Mouse (Mus musculus) G1E (cell line): ENCODE data around the gene Gkap1. TPM values are rescaled to one million over a fixed set of nuclear protein-coding genes. Genes with fewer than 3 reads are reported as not detected.
A peak's percentile ranks its signal among the peaks of the same experiment; 100 is the strongest.

ENCODE experiments used
- ATAC-seq: 2 replicates; pipeline ENCODE4 v1.8.0; 2016; ENCODE audit warnings: mild to moderate bottlenecking; ENCODE audit not compliant: insufficient number of reproducible peaks, poor library complexity, low FRiP score, severe bottlenecking; ENCODE audit errors: extremely low read depth
- DNase-seq: peaks from one replicate; pipeline ENCODE4 v3.0.0; 2012; ENCODE audit warnings: low spot score
- H3K27me3 ChIP-seq: 2 replicates; pipeline ENCODE4 v1.6.1; 2012; ENCODE audit warnings: mild to moderate bottlenecking, low read length, inconsistent platforms; ENCODE audit not compliant: insufficient read depth
- H3K36me3 ChIP-seq: replicated peaks from 2 replicates; pipeline ENCODE3; 2012; ENCODE audit warnings: mild to moderate bottlenecking, inconsistent platforms
- H3K4me1 ChIP-seq: 2 replicates; pipeline ENCODE4 v1.6.1; 2012; ENCODE audit warnings: low read depth, low read length, inconsistent platforms, mixed read lengths; ENCODE audit not compliant: insufficient read depth
- H3K4me3 ChIP-seq: 2 replicates; pipeline ENCODE4 v1.5.1; 2012; ENCODE audit warnings: low read depth, mild to moderate bottlenecking, inconsistent platforms, low read length, moderate library complexity, mixed read lengths
- H3K9me3 ChIP-seq: replicated peaks from 2 replicates; pipeline ENCODE4 v1.6.1; 2012; ENCODE audit warnings: inconsistent platforms
- CTCF ChIP-seq: IDR thresholded peaks from 2 replicates; pipeline ENCODE4 v1.5.1; 2012; ENCODE audit warnings: low read depth, low read length, inconsistent platforms, mixed read lengths
- GATA1 ChIP-seq: IDR thresholded peaks from 2 replicates; pipeline ENCODE4 v1.6.1; 2012; ENCODE audit warnings: borderline replicate concordance, low read length, inconsistent platforms, mixed read lengths
- GATA2 ChIP-seq: IDR thresholded peaks from 2 replicates; pipeline ENCODE4 v1.6.1; 2012; ENCODE audit warnings: low read depth, low read length, inconsistent platforms, borderline replicate concordance
- POLR2AphosphoS5 ChIP-seq: IDR thresholded peaks from 2 replicates; pipeline ENCODE4 v1.6.1; 2012; ENCODE audit warnings: low read depth, low read length, inconsistent platforms; ENCODE audit not compliant: insufficient replicate concordance
- TAL1 ChIP-seq: conservative IDR thresholded peaks from 2 replicates; pipeline ENCODE4 v1.6.1; 2012; ENCODE audit warnings: low read depth, low read length, inconsistent platforms, mixed read lengths
- polyA plus RNA-seq: library from polyadenylated mRNA; stranded (reverse); fragments of >175 nt; gene quantifications from 2 replicates; pipeline ENCODE4 v1.2.3, GENCODE M21; 2012
- total RNA-seq, 2 experiments: library from RNA; stranded (forward) in 1 of 2; stranded (reverse) in 1 of 2; fragments of 200-1000 nt in 1 of 2; fragments of >200 nt in 1 of 2; fragmentation: Nextera tagmentation in 1 of 2; gene quantifications; 2 replicates each; pipeline ENCODE4 v1.2.3; 2014 to 2017

Gene Gkap1
- total and polyA plus RNA-seq, 3 experiments: 0.98 to 29.0 (median 4.1) TPM

GRCm38 (mm10) chr13:58289308-58289707 lies 13.8 kb upstream of the Gkap1 start:
- no peak overlapping the region for H3K4me3 ChIP-seq
- H3K27me3 ChIP-seq: peaks cover 8% of the 10 kb centered on the region
- TF ChIP-seq POLR2AphosphoS5 (no peak), CTCF (no peak), GATA1 (no peak), GATA2 (no peak), TAL1 (no peak)
- ATAC-seq (no peak), DNase-seq (no peak)
- no peaks in the 10 kb centered on the region for H3K9me3 ChIP-seq
- no peaks in the 10 kb centered on the region for H3K36me3 ChIP-seq
- H3K4me1 ChIP-seq: peaks cover 12% of the 10 kb centered on the region

DNA sequence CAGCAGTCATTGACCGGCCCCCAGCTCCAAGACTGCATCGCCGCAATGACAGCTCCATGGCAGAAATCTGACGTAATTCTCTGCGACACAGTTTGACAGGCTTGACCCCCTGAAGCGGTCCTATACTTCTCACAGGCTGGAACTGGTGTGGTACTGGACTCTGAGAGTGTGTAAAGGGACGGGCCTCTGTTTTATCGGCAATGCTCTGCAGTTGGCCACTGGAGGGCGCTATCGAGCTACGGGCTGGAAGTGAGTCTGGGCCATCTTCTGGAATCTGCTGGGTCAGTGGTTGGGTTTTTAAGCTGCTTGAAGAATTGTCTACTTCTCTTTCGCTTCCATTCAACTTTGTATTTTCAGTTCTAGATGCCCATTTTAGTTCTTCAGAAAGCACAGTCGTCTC lies 12.3 kb upstream of the Gkap1 start:
- Histone ChIP-seq H3K27me3 (peaks cover 11% of the 10 kb centered on the region), H3K9me3 (no peaks in the 10 kb centered on the region), H3K4me3 (no peak overlapping the region), H3K4me1 (peaks cover 10% of the 10 kb centered on the region), H3K36me3 (no peaks in the 10 kb centered on the region)
- peak; percentile 54; the same call in 1 of the 2 replicates for ATAC-seq
- TF ChIP-seq CTCF (peak; percentile 92), POLR2AphosphoS5 (no peak)
- peak; percentile 31 for DNase-seq

GRCm38 (mm10) chr13:58283466-58283865 lies 8.0 kb upstream of the Gkap1 start:
- H3K4me3 ChIP-seq: no peak overlapping the region
- no peak for TF ChIP-seq GATA1
- H3K9me3 ChIP-seq: no peaks in the 10 kb centered on the region
- H3K36me3 ChIP-seq: no peaks in the 10 kb centered on the region
- peaks cover 19% of the 10 kb centered on the region for H3K27me3 ChIP-seq
- ATAC-seq (no peak), DNase-seq (no peak)
- H3K4me1 ChIP-seq: peaks cover 5% of the 10 kb centered on the region

DNA sequence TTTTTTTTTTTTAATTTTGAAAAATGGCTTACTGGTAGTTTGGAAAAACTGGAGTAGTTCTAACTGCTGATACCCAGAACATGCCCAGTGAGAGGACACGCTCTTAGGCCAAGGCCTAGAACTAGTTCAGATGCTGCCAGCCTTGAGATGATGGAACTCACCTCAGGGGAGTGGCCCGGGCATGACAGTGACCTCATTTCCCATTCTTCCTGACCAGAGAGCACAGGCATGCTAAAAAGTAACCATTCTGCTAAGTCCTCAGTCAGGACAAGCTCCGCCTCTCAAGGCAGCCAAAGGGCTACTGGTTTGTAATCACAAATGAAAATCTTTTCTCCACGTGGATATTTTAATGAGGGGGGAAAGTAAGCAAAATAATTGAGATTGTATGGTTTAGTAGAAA lies 6.4 kb upstream of the Gkap1 start:
- no peaks in the 10 kb centered on the region for H3K36me3 ChIP-seq
- no peaks in the 10 kb centered on the region for H3K4me1 ChIP-seq
- TF ChIP-seq CTCF: no peak
- no peak for TF ChIP-seq GATA1
- no peak for TF ChIP-seq TAL1
- no peak for DNase-seq
- H3K4me3 ChIP-seq: no peak overlapping the region
- peaks cover 24% of the 10 kb centered on the region for H3K27me3 ChIP-seq
- H3K9me3 ChIP-seq: no peaks in the 10 kb centered on the region
- ATAC-seq: no peak

DNA sequence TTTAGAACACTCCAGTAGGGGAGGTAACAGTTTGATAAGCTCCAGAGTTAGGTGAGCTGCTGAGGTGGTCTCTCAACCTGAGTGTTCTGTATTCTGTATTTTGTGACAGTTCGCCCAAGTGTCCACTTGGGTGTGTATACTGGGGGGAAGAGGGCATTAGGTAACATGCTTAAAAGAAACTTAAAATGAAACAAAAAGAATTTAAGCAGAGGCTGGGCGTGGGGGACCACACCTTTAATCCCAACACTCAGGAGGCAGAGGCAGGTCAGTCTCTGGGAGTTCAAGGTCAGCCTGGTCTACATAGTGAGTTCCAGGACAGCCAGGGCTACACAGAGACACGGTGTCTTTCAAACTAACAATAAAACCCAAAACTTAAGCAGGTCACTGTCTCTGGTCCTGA lies 5.0 kb upstream of the Gkap1 start:
- Histone ChIP-seq H3K4me1 (no peaks in the 10 kb centered on the region), H3K4me3 (no peak overlapping the region), H3K9me3 (no peaks in the 10 kb centered on the region), H3K36me3 (no peaks in the 10 kb centered on the region), H3K27me3 (peaks cover 34% of the 10 kb centered on the region)
- no peak for TF ChIP-seq CTCF
- no peak for TF ChIP-seq GATA1
- TF ChIP-seq GATA2: no peak
- no peak for TF ChIP-seq POLR2AphosphoS5
- TF ChIP-seq TAL1: no peak
- DNase-seq (no peak), ATAC-seq (no peak)

- peaks cover 8% of the 10 kb centered on the region for H3K9me3 ChIP-seq
- no peaks in the 10 kb centered on the region for H3K36me3 ChIP-seq
- ATAC-seq: no peak
- peaks cover 12% of the 10 kb centered on the region for H3K4me1 ChIP-seq
- DNase-seq: no peak
- no peak overlapping the region for H3K4me3 ChIP-seq
- TF ChIP-seq GATA2 (no peak), POLR2AphosphoS5 (no peak), TAL1 (no peak), GATA1 (no peak), CTCF (no peak)
- H3K27me3 ChIP-seq: peaks cover 41% of the 10 kb centered on the region
Observed at GRCm38 (mm10) chr13:58276256-58276655, 757 bp upstream of the Gkap1 start.

GRCm38 (mm10) chr13:58275076-58275475 lies 423 bp downstream of the Gkap1 start:
- TF ChIP-seq GATA2 (no peak), CTCF (no peak), POLR2AphosphoS5 (no peak), TAL1 (no peak), GATA1 (no peak)
- Histone ChIP-seq H3K27me3 (peaks cover 40% of the 10 kb centered on the region), H3K36me3 (no peaks in the 10 kb centered on the region), H3K4me3 (no peak overlapping the region; the same call in 1 of the 2 replicates), H3K4me1 (peaks cover 12% of the 10 kb centered on the region), H3K9me3 (peaks cover 8% of the 10 kb centered on the region)
- ATAC-seq (no peak), DNase-seq (no peak)
